Mouse (Mus musculus) bone marrow, adult 2 months (tissue): ENCODE measurements around the gene Ccdc12.

Source experiments
- CTCF ChIP-seq: fragments of 200-500 bp; IDR thresholded peaks from 2 replicates; pipeline ENCODE4 v1.5.1; 2011; ENCODE audit warnings: low read length, control low read depth; ENCODE audit not compliant: control insufficient read depth, insufficient read depth
- POLR2A ChIP-seq: fragments of 200-500 bp; IDR thresholded peaks from 2 replicates; pipeline ENCODE4 v1.6.1; 2011; ENCODE audit warnings: low read depth, mild to moderate bottlenecking, control low read depth, low read length, borderline replicate concordance; ENCODE audit not compliant: control insufficient read depth

- TF ChIP-seq CTCF (no peak), POLR2A (no peak)
Observed at GRCm38 (mm10) chr9:110684100-110684831, 28.0 kb downstream of the Ccdc12 start.
